Mouse (Mus musculus): ENCODE measurements around the gene Zfyve9. TPM values are rescaled to one million over a fixed set of nuclear protein-coding genes. Genes with fewer than 3 reads are reported as not detected.

Zfyve9 gene
- total RNA-seq (2014; fragmentation: Nextera tagmentation) (not detected in 2 replicates), total RNA-seq (2017) (0.16 and 0.17 TPM in 2 replicates), polyA plus RNA-seq (2012) (not detected in 2 replicates)

DNA sequence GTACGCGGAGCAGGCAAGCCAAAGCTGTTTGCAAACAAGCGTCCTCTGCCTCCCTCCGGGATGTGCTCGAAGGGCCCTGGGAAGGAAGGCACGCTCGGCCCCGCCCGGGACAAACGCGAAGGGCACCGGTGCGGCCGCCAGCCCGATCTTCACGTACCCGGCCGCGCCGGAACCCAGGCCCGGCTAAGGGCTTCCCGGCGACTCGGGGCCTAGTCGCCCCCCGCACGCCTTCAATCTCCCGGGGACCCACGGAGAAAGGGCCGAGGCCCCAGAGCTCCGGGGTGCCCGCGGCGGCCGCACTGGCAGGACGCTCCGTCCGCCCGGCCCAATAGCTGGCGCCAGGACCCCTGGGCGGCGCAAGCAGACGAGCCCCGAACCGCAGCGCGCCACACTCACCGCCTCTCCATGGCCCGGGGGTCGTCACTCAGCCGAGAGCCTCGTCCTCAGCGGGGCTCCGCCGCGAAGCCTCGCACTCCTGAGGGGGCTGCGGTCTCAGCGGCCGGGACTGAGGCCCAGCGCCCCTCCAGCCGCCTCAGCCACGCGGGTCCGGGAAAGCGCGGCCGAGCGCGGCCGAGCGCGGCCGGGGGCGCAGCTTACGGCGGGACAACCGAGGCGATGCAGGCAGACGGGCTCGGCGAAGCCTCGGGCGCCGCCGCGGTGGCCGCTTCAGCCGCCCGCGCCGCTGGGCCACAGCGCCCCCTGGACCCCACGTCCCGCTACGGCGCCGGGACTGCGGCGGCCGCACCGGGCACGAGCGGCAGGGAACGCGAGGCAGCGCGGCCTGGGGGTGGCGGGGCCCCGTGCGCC, at the start of gene Zfyve9:
TSS of gene Zfyve9 (minus strand) at position 742 of the 807 bp plus-strand sequence.
- Histone ChIP-seq H3K4me3 (ENCODE audit: low read depth, low read length) (peak within 1 kb of the TSS; percentile 53; the same call in 1 of the 2 replicates), H3K4me1 (ENCODE audit: insufficient read depth, low read depth, low read length) (peaks cover 4% of the 10 kb centered on the region; the same call in 1 of the 2 replicates), H3K36me3 (replicated peaks) (no peaks in the 10 kb centered on the region), H3K9me3 (replicated peaks) (no peaks in the 10 kb centered on the region; the same call in 1 of the 2 replicates), H3K27me3 (ENCODE audit: insufficient read depth, low read length) (peaks cover 23% of the 10 kb centered on the region)
- DNase-seq (ENCODE audit: low spot score): peak; percentile 4
- ATAC-seq (ENCODE audit: extremely low read depth, insufficient number of reproducible peaks, low FRiP score, poor library complexity, severe bottlenecking): no peak
- no peak for TF ChIP-seq GATA2 (IDR thresholded peaks at IDR 0.05; ENCODE audit: borderline replicate concordance, low read depth, low read length)
- no peak for TF ChIP-seq TAL1 (conservative IDR thresholded peaks at IDR 0.05; ENCODE audit: low read depth, low read length)
- TF ChIP-seq GATA1 (IDR thresholded peaks at IDR 0.05; ENCODE audit: borderline replicate concordance, low read length): no peak
- no peak for TF ChIP-seq POLR2AphosphoS5 (IDR thresholded peaks at IDR 0.05; ENCODE audit: insufficient replicate concordance, low read depth, low read length)
- TF ChIP-seq CTCF (IDR thresholded peaks at IDR 0.05; ENCODE audit: low read depth, low read length): no peak

DNA sequence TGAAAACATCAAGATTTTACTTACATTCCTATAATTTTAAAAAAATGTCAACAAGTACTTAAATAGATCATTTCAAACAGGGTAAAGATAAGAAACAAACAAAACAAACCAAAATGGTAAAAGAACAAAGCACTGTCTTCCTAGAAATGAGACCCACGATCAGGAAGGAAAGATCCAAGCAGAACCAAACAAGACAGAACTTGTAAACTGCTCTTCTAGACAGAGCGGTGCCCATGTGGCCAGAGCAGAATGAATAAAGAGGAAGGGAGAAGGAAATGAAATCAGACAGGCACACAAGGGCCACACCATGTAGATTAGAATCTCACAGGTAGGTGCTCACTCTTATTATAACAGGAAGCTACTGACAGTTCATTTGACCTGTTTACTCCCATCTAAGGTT, 46.0 kb upstream of the Zfyve9 start:
- Histone ChIP-seq H3K9me3 (replicated peaks) (no peaks in the 10 kb centered on the region), H3K27me3 (ENCODE audit: insufficient read depth, low read length) (no peaks in the 10 kb centered on the region), H3K36me3 (replicated peaks) (peaks cover 80% of the 10 kb centered on the region), H3K4me3 (ENCODE audit: low read depth, low read length) (no peak overlapping the region), H3K4me1 (ENCODE audit: insufficient read depth, low read depth, low read length) (peaks cover 4% of the 10 kb centered on the region)
- TF ChIP-seq GATA2 (IDR thresholded peaks at IDR 0.05; ENCODE audit: borderline replicate concordance, low read depth, low read length) (no peak), CTCF (IDR thresholded peaks at IDR 0.05; ENCODE audit: low read depth, low read length) (no peak), TAL1 (conservative IDR thresholded peaks at IDR 0.05; ENCODE audit: low read depth, low read length) (no peak), GATA1 (IDR thresholded peaks at IDR 0.05; ENCODE audit: borderline replicate concordance, low read length) (no peak), POLR2AphosphoS5 (IDR thresholded peaks at IDR 0.05; ENCODE audit: insufficient replicate concordance, low read depth, low read length) (no peak)
- DNase-seq (ENCODE audit: low spot score) (no peak), ATAC-seq (ENCODE audit: extremely low read depth, insufficient number of reproducible peaks, low FRiP score, poor library complexity, severe bottlenecking) (no peak)

DNA sequence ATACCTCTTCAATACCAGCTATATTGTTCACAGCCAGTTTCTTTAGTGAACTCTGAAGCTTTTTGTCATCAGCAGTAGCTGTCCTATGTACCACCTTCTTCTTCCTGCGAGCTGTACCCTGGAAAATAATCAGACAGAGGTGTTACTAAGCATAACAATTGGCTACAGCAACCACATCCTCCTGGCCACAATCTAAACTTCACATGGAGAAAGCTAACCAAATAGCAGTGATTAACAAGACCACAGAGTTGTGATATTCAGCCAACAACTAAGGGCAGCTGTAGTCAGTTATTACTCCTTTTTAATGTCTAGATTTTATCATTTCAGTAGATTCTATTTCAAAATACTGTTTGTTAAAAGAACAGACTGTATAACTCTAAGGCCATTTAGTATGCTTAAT, 45.5 kb upstream of the Zfyve9 start:
- H3K9me3 ChIP-seq (replicated peaks): no peaks in the 10 kb centered on the region
- no peak for ATAC-seq (ENCODE audit: extremely low read depth, insufficient number of reproducible peaks, low FRiP score, poor library complexity, severe bottlenecking)
- TF ChIP-seq POLR2AphosphoS5 (IDR thresholded peaks at IDR 0.05; ENCODE audit: insufficient replicate concordance, low read depth, low read length): no peak
- TF ChIP-seq CTCF (IDR thresholded peaks at IDR 0.05; ENCODE audit: low read depth, low read length): no peak
- TF ChIP-seq GATA1 (IDR thresholded peaks at IDR 0.05; ENCODE audit: borderline replicate concordance, low read length): no peak
- TF ChIP-seq TAL1 (conservative IDR thresholded peaks at IDR 0.05; ENCODE audit: low read depth, low read length): no peak
- TF ChIP-seq GATA2 (IDR thresholded peaks at IDR 0.05; ENCODE audit: borderline replicate concordance, low read depth, low read length): no peak
- no peak overlapping the region for H3K4me3 ChIP-seq (ENCODE audit: low read depth, low read length)
- peaks cover 2% of the 10 kb centered on the region for H3K4me1 ChIP-seq (ENCODE audit: insufficient read depth, low read depth, low read length)
- H3K27me3 ChIP-seq (ENCODE audit: insufficient read depth, low read length): no peaks in the 10 kb centered on the region
- DNase-seq (ENCODE audit: low spot score): no peak
- peaks cover 85% of the 10 kb centered on the region for H3K36me3 ChIP-seq (replicated peaks)

DNA sequence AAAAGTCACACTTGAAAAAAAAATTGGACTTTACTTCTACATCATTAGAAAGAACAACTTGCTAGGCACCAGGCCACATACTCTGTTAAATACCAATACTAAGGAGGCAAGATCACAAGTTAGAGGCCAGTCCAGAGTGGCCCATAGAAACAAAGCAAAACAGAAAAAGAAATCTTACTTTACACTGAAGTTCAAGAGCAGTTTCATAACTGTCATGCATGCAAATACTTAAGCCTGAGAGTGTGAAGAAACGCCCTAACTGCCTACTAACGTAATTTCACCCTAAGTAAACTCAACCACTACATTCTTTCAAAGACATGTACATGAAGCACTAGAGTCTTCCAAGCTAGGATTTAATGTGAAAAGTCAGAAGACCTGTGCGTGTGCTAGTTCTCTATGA, 45.1 kb upstream of the Zfyve9 start:
- no peaks in the 10 kb centered on the region; the same call in 1 of the 2 replicates for H3K4me1 ChIP-seq (ENCODE audit: insufficient read depth, low read depth, low read length)
- H3K36me3 ChIP-seq (replicated peaks): peaks cover 87% of the 10 kb centered on the region
- ATAC-seq (ENCODE audit: extremely low read depth, insufficient number of reproducible peaks, low FRiP score, poor library complexity, severe bottlenecking) (no peak), DNase-seq (ENCODE audit: low spot score) (no peak)
- no peak for TF ChIP-seq POLR2AphosphoS5 (IDR thresholded peaks at IDR 0.05; ENCODE audit: insufficient replicate concordance, low read depth, low read length)
- TF ChIP-seq CTCF (IDR thresholded peaks at IDR 0.05; ENCODE audit: low read depth, low read length): no peak
- TF ChIP-seq GATA2 (IDR thresholded peaks at IDR 0.05; ENCODE audit: borderline replicate concordance, low read depth, low read length): no peak
- no peak for TF ChIP-seq GATA1 (IDR thresholded peaks at IDR 0.05; ENCODE audit: borderline replicate concordance, low read length)
- TF ChIP-seq TAL1 (conservative IDR thresholded peaks at IDR 0.05; ENCODE audit: low read depth, low read length): no peak
- no peaks in the 10 kb centered on the region for H3K9me3 ChIP-seq (replicated peaks)
- no peak overlapping the region for H3K4me3 ChIP-seq (ENCODE audit: low read depth, low read length)
- H3K27me3 ChIP-seq (ENCODE audit: insufficient read depth, low read length): no peaks in the 10 kb centered on the region

DNA sequence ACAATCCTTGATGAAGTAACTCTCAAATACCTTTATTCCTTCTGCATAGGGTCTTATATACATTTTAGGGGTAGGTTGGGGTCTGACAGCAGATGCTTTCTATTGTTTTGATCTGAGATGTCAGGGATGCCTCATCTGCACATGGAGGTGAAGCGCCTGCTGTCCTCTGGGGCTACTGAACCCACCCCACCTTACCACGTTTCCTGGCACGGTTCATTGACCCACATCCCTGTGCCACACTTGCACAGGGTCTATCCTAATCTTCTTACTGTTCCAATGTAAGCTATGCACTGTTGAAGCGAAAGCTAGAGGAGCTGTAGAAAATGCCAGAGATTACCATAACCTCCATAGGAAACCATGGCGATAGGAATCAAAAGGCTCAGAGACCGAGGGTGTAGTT, 31.0 kb upstream of the Zfyve9 start:
- H3K4me1 ChIP-seq (ENCODE audit: insufficient read depth, low read depth, low read length): no peaks in the 10 kb centered on the region; the same call in 1 of the 2 replicates

DNA sequence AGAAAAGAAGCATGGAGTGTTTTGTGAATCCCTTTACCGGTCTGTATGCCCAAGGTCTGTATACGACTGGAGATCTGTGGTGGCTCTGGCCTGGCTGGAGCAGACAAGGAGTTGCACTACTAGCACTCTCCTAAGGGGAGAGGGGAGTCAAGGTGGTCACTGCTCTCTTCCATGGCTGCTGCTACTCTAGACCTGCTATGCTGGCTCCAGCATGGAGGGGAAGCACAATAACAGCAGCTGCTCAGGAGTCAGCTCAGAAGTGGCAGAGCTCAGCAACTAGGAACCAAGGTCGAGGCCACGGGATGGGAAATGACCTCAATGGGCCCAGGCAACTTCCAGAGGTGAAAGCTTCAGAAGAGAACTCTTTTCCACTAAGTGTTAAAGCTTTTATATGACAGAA, 30.5 kb upstream of the Zfyve9 start:
- peaks cover 10% of the 10 kb centered on the region for H3K36me3 ChIP-seq (replicated peaks)
- TF ChIP-seq CTCF (IDR thresholded peaks at IDR 0.05; ENCODE audit: low read depth, low read length): no peak
- TF ChIP-seq POLR2AphosphoS5 (IDR thresholded peaks at IDR 0.05; ENCODE audit: insufficient replicate concordance, low read depth, low read length): no peak
- TF ChIP-seq TAL1 (conservative IDR thresholded peaks at IDR 0.05; ENCODE audit: low read depth, low read length): no peak
- TF ChIP-seq GATA1 (IDR thresholded peaks at IDR 0.05; ENCODE audit: borderline replicate concordance, low read length): no peak
- no peak for TF ChIP-seq GATA2 (IDR thresholded peaks at IDR 0.05; ENCODE audit: borderline replicate concordance, low read depth, low read length)
- no peak for ATAC-seq (ENCODE audit: extremely low read depth, insufficient number of reproducible peaks, low FRiP score, poor library complexity, severe bottlenecking)
- no peaks in the 10 kb centered on the region for H3K9me3 ChIP-seq (replicated peaks)
- H3K4me1 ChIP-seq (ENCODE audit: insufficient read depth, low read depth, low read length): no peaks in the 10 kb centered on the region; the same call in 1 of the 2 replicates
- peaks cover 4% of the 10 kb centered on the region; the same call in 1 of the 2 replicates for H3K27me3 ChIP-seq (ENCODE audit: insufficient read depth, low read length)
- no peak for DNase-seq (ENCODE audit: low spot score)
- H3K4me3 ChIP-seq (ENCODE audit: low read depth, low read length): no peak overlapping the region

More for the DNA sequence above, 31.0 kb upstream of the Zfyve9 start:
- Histone ChIP-seq H3K4me3 (ENCODE audit: low read depth, low read length) (no peak overlapping the region), H3K27me3 (ENCODE audit: insufficient read depth, low read length) (peaks cover 4% of the 10 kb centered on the region; the same call in 1 of the 2 replicates), H3K36me3 (replicated peaks) (peaks cover 10% of the 10 kb centered on the region), H3K9me3 (replicated peaks) (no peaks in the 10 kb centered on the region)
- no peak for DNase-seq (ENCODE audit: low spot score)
- ATAC-seq (ENCODE audit: extremely low read depth, insufficient number of reproducible peaks, low FRiP score, poor library complexity, severe bottlenecking): no peak
- no peak for TF ChIP-seq TAL1 (conservative IDR thresholded peaks at IDR 0.05; ENCODE audit: low read depth, low read length)
- no peak for TF ChIP-seq CTCF (IDR thresholded peaks at IDR 0.05; ENCODE audit: low read depth, low read length)
- TF ChIP-seq GATA1 (IDR thresholded peaks at IDR 0.05; ENCODE audit: borderline replicate concordance, low read length): no peak
- no peak for TF ChIP-seq GATA2 (IDR thresholded peaks at IDR 0.05; ENCODE audit: borderline replicate concordance, low read depth, low read length)
- TF ChIP-seq POLR2AphosphoS5 (IDR thresholded peaks at IDR 0.05; ENCODE audit: insufficient replicate concordance, low read depth, low read length): no peak
